Comparison of ENCODE assay signal across 14 mouse cellular contexts in genomic region chr7:79509235-79509607, GRCm38 (mm10). TPM values are rescaled to one million over a fixed set of nuclear protein-coding genes. Genes with fewer than 3 reads are reported as not detected.
A peak's percentile ranks its signal among the peaks of the same experiment; 100 is the strongest.
DNase-seq lines count a peak whose midpoint lies in the region; ATAC-seq and TF ChIP-seq lines count a peak whose summit lies in the region.
"Had no signal": no experiment of that assay in that cellular context is flagged by ENCODE, and none has a peak within 500 bp of the region (broad histone marks: within the 10 kb centered on the region; RNA-seq: fewer than 3 reads in every experiment).

No protein-coding gene starts in this region.

- H3K27me3 ChIP-seq in E14TG2a.4 (ENCODE audit: insufficient read depth, low read length): peaks cover 98% of the 10 kb centered on the region
- no peaks in the 10 kb centered on the region for H3K27me3 ChIP-seq in forebrain, embryonic 16.5 days (replicated peaks; ENCODE audit: control insufficient read depth, insufficient read depth, low read length)
- H3K27me3 ChIP-seq in midbrain, embryonic 12.5 days: peaks cover 95% of the 10 kb centered on the region

- peak overlapping the region; percentile 93 for H3K27ac ChIP-seq in forebrain, embryonic 16.5 days (ENCODE audit: low read length)
- H3K27ac ChIP-seq in midbrain, embryonic 12.5 days (replicated peaks): peak overlapping the region; percentile 97

- peak overlapping the region; percentile 99 for H3K4me2 ChIP-seq in forebrain, embryonic 16.5 days (ENCODE audit: low read length)
- peak overlapping the region; percentile 77 for H3K4me2 ChIP-seq in midbrain, embryonic 12.5 days (replicated peaks)

- no peaks in the 10 kb centered on the region for H3K9me3 ChIP-seq in E14TG2a.4 (ENCODE audit: low read length)
- H3K9me3 ChIP-seq in forebrain, embryonic 16.5 days (ENCODE audit: control insufficient read depth, low read length): no peaks in the 10 kb centered on the region
- H3K9me3 ChIP-seq in midbrain, embryonic 12.5 days: no peaks in the 10 kb centered on the region

- peak overlapping the region; percentile 100 for H3K9ac ChIP-seq in forebrain, embryonic 16.5 days (replicated peaks; ENCODE audit: low read depth, low read length)
- peak overlapping the region; percentile 92 for H3K9ac ChIP-seq in midbrain, embryonic 12.5 days (replicated peaks)

- H3K4me3 ChIP-seq in E14TG2a.4 (replicated peaks; ENCODE audit: low read length): peak overlapping the region; percentile 52
- H3K4me3 ChIP-seq in forebrain, embryonic 16.5 days (replicated peaks; ENCODE audit: low read length): peak overlapping the region; percentile 97
- H3K4me3 ChIP-seq in midbrain, embryonic 12.5 days: peak overlapping the region; percentile 65

- no peaks in the 10 kb centered on the region for H3K36me3 ChIP-seq in E14TG2a.4 (ENCODE audit: insufficient read depth, low read length)
- no peaks in the 10 kb centered on the region; the same call in 1 of the 2 replicates for H3K36me3 ChIP-seq in forebrain, embryonic 16.5 days (ENCODE audit: control insufficient read depth, insufficient read depth)
- peaks cover 27% of the 10 kb centered on the region; the same call in 1 of the 2 replicates for H3K36me3 ChIP-seq in midbrain, embryonic 12.5 days

- ATAC-seq in forebrain, embryonic 16.5 days: no peak
- no peak for ATAC-seq in midbrain, embryonic 12.5 days (ENCODE audit: low FRiP score, low read depth)
- ATAC-seq: activated CD4-positive, CD25-positive, alpha-beta regulatory T cell, adult 4 months had no signal

- no peak for TF ChIP-seq CTCF in E14TG2a.4 (conservative IDR thresholded peaks at IDR 0.05; ENCODE audit: low read length)

- H3K4me1 ChIP-seq in E14TG2a.4 (replicated peaks; ENCODE audit: low read depth, low read length): peaks cover 57% of the 10 kb centered on the region
- H3K4me1 ChIP-seq in forebrain, embryonic 16.5 days (replicated peaks; ENCODE audit: control insufficient read depth, insufficient read depth, low read length): peaks cover 62% of the 10 kb centered on the region
- peaks cover 71% of the 10 kb centered on the region for H3K4me1 ChIP-seq in midbrain, embryonic 12.5 days

- DNase-seq in cerebellum, adult 11-12 months: peak; percentile 21
- no peak for DNase-seq in cerebellum, adult 9-10 months
- no peak for DNase-seq in frontal cortex, postnatal 25 days (ENCODE audit: low spot score in 2 of 2)
- DNase-seq in T-cell, adult 2 months (ENCODE audit: low spot score): no peak
- no peak for DNase-seq in spleen, adult 18-20 months
- DNase-seq: heart, adult 18-20 months; kidney, postnatal 4 days; lung, adult 18-20 months; right cerebral cortex, adult 18-20 months; thymus, postnatal 14 days had no signal

- WGBS in forebrain, embryonic 16.5 days: 4% methylated on average over 6 of the region's 6 CpGs
- WGBS in midbrain, embryonic 12.5 days: 10% methylated on average over 6 of the region's 6 CpGs

RNA-seq across cellular contexts. Expression of gene Polg, which starts 43.1 kb away (rescaled TPM):
- polyA plus RNA-seq in forebrain, embryonic 16.5 days (2015; fragmentation: Nextera tagmentation; extraction: Ambion mirVana): 29.5 and 34.6 TPM in 2 replicates
- 41.2 and 44.5 TPM in 2 replicates for polyA plus RNA-seq in midbrain, embryonic 12.5 days (2016; fragmentation: Nextera tagmentation; extraction: Ambion mirVana)
